Mouse (Mus musculus) bone marrow macrophage, adult 2 months (primary cell): ENCODE data around the gene Pla2g4a.

Experiments used
- CTCF ChIP-seq: IDR thresholded peaks from 2 replicates; pipeline ENCODE4 v1.5.1; 2012; ENCODE audit warnings: low read depth, mild to moderate bottlenecking, low read length, moderate library complexity
- POLR2A ChIP-seq: IDR thresholded peaks from 2 replicates; pipeline ENCODE4 v1.6.1; 2012; ENCODE audit warnings: mild to moderate bottlenecking, low read depth, low read length, borderline replicate concordance

DNA sequence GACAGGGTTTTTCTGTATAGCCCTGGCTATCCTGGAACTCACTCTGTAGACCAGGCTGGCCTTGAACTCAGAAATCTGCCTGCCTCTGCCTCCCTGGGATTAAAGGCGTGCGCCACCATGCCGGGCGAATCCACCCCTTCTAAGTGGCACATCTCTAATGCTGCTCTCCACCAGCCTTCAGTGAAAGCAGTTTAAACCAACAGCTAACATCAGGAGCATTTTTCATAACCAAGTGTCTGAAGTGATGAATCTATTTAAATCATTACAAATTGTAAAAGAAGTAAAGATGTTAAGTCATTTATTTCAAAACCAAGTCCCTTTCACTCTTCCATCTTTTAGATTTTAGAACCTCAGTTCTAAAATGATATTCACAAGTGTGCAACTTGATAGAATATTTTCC lies 839 bp downstream of the Pla2g4a start:
- TF ChIP-seq CTCF, result no peak
- no peak for TF ChIP-seq POLR2A
